Mouse (Mus musculus) liver, embryonic 14.5 days (tissue): ENCODE data around the gene Olfr765. TPM values are rescaled to one million over a fixed set of nuclear protein-coding genes. Genes with fewer than 3 reads are reported as not detected.
"Not testable (repeated sequence)": the region's sequence is repeated elsewhere in the genome, so short reads cannot be mapped to it uniquely, and the experiment has no call there.

Experiments
- ATAC-seq: fragments of 200-750 bp; cut with Nextera tagmentation; 2 replicates; pipeline ENCODE4 v1.8.0; 2017; ENCODE audit warnings: moderate number of reproducible peaks, mild to moderate bottlenecking, moderate library complexity; ENCODE audit not compliant: insufficient read depth
- DNase-seq, 3 experiments: peaks; one replicate each; pipeline ENCODE4 v3.0.0-alpha.2; 2012 to 2013; ENCODE audit warnings: low read depth in 3 of 3, low spot score in 3 of 3
- H3K27ac ChIP-seq: fragments of 300-500 bp; sonication (generic); 2 replicates; pipeline ENCODE4 v1.5.1; 2014; ENCODE audit warnings: moderate library complexity, mild to moderate bottlenecking, control low read depth, inconsistent platforms
- H3K27me3 ChIP-seq: fragments of 300-500 bp; sonication (generic); 2 replicates; pipeline ENCODE4 v1.6.1; 2014; ENCODE audit warnings: mild to moderate bottlenecking, low read length, moderate library complexity; ENCODE audit not compliant: control insufficient read depth, insufficient read depth
- H3K36me3 ChIP-seq: fragments of 300-500 bp; sonication (generic); replicated peaks from 2 replicates; pipeline ENCODE4 v1.6.1; 2014; ENCODE audit warnings: low read depth; ENCODE audit not compliant: control insufficient read depth, insufficient read depth
- H3K4me1 ChIP-seq, 2 experiments: fragments of 200-500 bp in 1 of 2; fragments of 300-500 bp in 1 of 2; sonication (generic) in 1 of 2; replicated peaks; 2 replicates each; pipeline ENCODE4 v1.6.1; 2012 to 2014; ENCODE audit warnings: antibody characterized with exemption in 1 of 2, inconsistent platforms in 1 of 2, low read length in 1 of 2; ENCODE audit not compliant: control insufficient read depth in 2 of 2, insufficient read depth in 2 of 2
- H3K4me2 ChIP-seq: fragments of 300-500 bp; sonication (generic); 2 replicates; pipeline ENCODE4 v1.6.1; 2014; ENCODE audit warnings: low read depth, mild to moderate bottlenecking, control low read depth, moderate library complexity
- H3K4me3 ChIP-seq, 2 experiments: fragments of 200-500 bp in 1 of 2; fragments of 300-500 bp in 1 of 2; sonication (generic) in 1 of 2; 2 replicates each; pipeline ENCODE4 v1.5.1; 2012 to 2014; ENCODE audit warnings: low read depth in 2 of 2, low read length in 2 of 2, mild to moderate bottlenecking in 2 of 2, control low read depth in 1 of 2, inconsistent platforms in 1 of 2, moderate library complexity in 1 of 2; ENCODE audit not compliant: insufficient read depth in 1 of 2
- H3K9ac ChIP-seq: fragments of 300-500 bp; sonication (generic); replicated peaks from 2 replicates; pipeline ENCODE4 v1.6.1; 2014; ENCODE audit warnings: mild to moderate bottlenecking, control low read depth, moderate library complexity
- H3K9me3 ChIP-seq: fragments of 300-500 bp; sonication (generic); 2 replicates; pipeline ENCODE4 v1.6.1; 2016; ENCODE audit warnings: low read length, mixed read lengths; ENCODE audit not compliant: control insufficient read depth
- CTCF ChIP-seq: IDR thresholded peaks from 2 replicates; pipeline ENCODE4 v1.5.1; 2016; ENCODE audit warnings: antibody characterized with exemption, low read depth, control low read depth
- EP300 ChIP-seq: IDR thresholded peaks from 2 replicates; pipeline ENCODE4 v1.6.1; 2016; ENCODE audit warnings: antibody characterized with exemption, low read depth
- WGBS: fragments of 180-500 bp; shearing (Covaris S2); extraction: QIAGEN DNeasy Blood & Tissue Kit; methylation state at CpG from one replicate; pipeline ENCODE4 v1.1.7; 2014; ENCODE audit not compliant: insufficient replicate concordance; 5-methylcytosine and 5-hydroxymethylcytosine counted together
- polyA plus RNA-seq, 2 experiments: library from polyadenylated mRNA; depleted of rRNA in 1 of 2; stranded (reverse) in 1 of 2; unstranded in 1 of 2; fragments of >200 nt; fragmentation: Nextera tagmentation in 1 of 2; extraction: Ambion mirVana in 1 of 2; gene quantifications; 2 replicates each; pipeline versions ENCODE4 v1.2.1 to v1.2.3; 2012 to 2014

The Olfr765 gene
- polyA plus RNA-seq, 2 experiments = not detected

DNA sequence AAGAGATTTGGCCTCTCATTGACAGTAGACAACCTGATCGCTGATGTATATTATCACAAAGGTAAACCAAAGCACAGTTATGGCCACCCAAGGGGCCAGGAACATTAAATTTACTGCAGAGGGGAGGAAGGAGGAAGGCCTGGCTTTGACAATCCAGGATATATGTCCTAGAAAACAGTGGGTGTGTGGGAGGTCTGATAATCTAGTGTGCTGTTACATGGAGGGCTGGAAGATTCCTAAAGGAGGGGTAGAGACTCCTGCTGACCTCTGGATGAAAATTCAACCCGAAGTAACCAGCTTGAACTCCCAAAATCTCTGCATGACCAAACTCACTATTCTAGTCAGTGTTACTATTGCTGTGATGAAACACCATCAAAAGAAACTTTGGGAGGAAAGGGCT is 21.5 kb downstream of the Olfr765 start:
- no peak for ATAC-seq
- H3K4me1 ChIP-seq = no peaks in the 10 kb centered on the region
- no peak for DNase-seq
- H3K36me3 ChIP-seq = no peaks in the 10 kb centered on the region
- no peak overlapping the region for H3K4me3 ChIP-seq
- H3K9ac ChIP-seq = no peak overlapping the region
- 54% methylated on average over 2 of the region's 2 CpGs for WGBS
- H3K4me2 ChIP-seq = no peak overlapping the region
- H3K9me3 ChIP-seq = no peaks in the 10 kb centered on the region
- TF ChIP-seq EP300 (no peak), CTCF (no peak)
- H3K27ac ChIP-seq = no peak overlapping the region
- H3K27me3 ChIP-seq = no peaks in the 10 kb centered on the region

DNA sequence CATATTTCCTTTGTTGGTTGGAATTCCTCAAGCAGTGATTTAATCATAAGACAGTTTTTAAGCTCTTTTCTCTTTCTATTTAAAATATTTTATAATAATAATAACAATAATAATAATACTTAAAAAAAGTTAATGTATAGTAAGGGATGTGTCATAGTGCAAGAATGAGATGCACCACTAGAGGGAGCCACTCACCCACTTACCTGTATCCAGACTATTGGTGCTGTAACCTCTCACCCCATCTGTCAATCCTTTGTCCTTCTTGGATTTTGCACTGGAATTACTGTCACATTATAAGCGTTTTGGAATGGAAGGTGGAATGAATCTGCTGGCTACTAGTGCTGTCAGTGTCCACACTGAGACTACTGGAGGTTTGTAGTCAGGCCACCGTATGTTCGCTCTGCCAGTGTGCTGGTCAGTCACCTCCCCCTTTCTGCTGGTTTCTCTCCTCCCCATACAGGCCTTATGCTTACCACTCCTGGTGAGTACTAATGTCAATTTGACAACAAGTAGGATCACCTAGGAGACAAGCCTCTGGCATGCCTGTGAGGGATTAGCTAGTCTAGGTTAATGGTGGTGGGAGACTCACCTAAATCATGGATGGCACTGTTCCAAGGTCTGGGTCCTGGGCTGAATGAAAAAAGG is 23.7 kb downstream of the Olfr765 start:
- TF ChIP-seq CTCF (peak; percentile 72), EP300 (no peak)
- ATAC-seq (no peak), DNase-seq (peak in 2 of 3 experiments; percentile 9)
- H3K27me3 ChIP-seq = no peaks in the 10 kb centered on the region
- H3K27ac ChIP-seq = no peak overlapping the region
- H3K4me1 ChIP-seq = no peaks in the 10 kb centered on the region
- 53% methylated on average over 3 of the region's 3 CpGs for WGBS
- H3K4me3 ChIP-seq = no peak overlapping the region
- no peaks in the 10 kb centered on the region for H3K9me3 ChIP-seq
- no peak overlapping the region for H3K9ac ChIP-seq
- H3K4me2 ChIP-seq = no peak overlapping the region
- no peaks in the 10 kb centered on the region for H3K36me3 ChIP-seq

DNA sequence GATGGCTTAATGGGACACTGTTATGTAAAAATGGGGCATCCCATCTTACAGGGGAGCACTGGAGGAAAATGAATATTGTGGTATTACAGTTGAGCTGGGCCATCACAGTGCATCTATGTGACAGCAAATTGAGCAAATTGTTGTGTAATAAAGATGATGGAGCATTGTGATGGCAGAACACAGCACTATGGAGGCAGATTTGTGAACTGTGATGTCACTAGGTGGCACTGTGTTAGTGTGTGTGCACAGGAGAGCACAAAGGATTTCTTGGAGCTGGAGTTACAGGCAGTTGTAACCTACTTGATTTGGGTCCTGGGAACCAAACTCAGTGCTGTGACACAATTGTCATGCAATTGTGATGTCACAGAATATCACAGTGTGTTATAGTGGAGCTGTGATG is 26.5 kb downstream of the Olfr765 start:
- TF ChIP-seq CTCF (no peak), EP300 (no peak)
- Histone ChIP-seq H3K9me3 (no peaks in the 10 kb centered on the region), H3K27me3 (no peaks in the 10 kb centered on the region), H3K27ac (no peak overlapping the region), H3K9ac (no peak overlapping the region), H3K36me3 (no peaks in the 10 kb centered on the region), H3K4me2 (no peak overlapping the region), H3K4me3 (no peak overlapping the region), H3K4me1 (no peaks in the 10 kb centered on the region)
- ATAC-seq (no peak), DNase-seq (no peak)

GRCm38 (mm10) chr10:129014477-129014876 is 35.3 kb downstream of the Olfr765 start:
- Histone ChIP-seq H3K9ac (no peak overlapping the region), H3K4me2 (no peak overlapping the region), H3K27ac (no peak overlapping the region), H3K4me1 (no peaks in the 10 kb centered on the region), H3K36me3 (no peaks in the 10 kb centered on the region), H3K27me3 (no peaks in the 10 kb centered on the region), H3K9me3 (no peaks in the 10 kb centered on the region), H3K4me3 (no peak overlapping the region)
- TF ChIP-seq CTCF (no peak), EP300 (no peak)
- DNase-seq = no peak
- no peak for ATAC-seq

DNA sequence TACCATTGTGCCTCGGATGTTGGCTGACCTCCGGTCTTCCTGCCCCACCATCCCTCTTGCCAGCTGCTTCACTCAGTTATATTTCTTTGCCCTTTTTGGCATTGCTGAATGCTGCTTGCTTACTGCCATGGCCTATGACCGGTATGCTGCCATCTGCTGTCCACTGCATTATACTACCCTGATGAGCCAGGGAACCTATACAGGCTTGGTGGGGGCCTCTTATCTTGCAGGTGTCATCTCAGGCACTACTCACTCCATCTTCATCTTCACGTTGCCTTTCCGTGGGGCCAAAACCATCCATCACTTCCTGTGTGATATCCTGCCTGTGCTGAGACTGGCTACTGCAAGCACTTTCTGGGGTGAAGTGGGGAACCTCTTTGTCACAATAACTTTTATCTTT is 38.3 kb downstream of the Olfr765 start:
- not testable (repeated sequence) for H3K4me3 ChIP-seq, H3K36me3 ChIP-seq, ATAC-seq, H3K9ac ChIP-seq, H3K4me1 ChIP-seq, DNase-seq, H3K9me3 ChIP-seq, H3K4me2 ChIP-seq, H3K27ac ChIP-seq, H3K27me3 ChIP-seq
- WGBS = 14% methylated on average over 1 of the region's 5 CpGs
